In the genomic region with DNA sequence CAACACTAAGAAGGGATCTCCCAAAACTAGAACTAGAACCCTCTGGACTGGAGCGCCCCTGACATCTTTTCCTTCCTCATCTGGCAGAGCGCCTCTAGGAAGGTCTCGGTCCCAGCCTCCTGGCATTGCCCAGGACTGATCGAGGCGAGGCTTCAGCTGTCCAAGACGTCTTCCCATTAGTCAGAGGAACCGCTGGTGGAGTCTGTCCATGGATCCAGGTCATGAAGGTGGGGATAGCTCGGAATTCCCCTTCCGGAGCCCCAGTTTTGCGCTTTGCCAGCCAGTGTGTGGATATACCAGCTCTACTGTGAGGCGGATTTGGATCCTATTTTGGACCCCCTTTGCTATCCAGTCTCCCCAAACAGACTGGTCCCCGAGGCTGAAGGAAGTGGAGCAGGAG, we compare ENCODE assay signal across 14 mouse cellular contexts. TPM values are rescaled to one million over a fixed set of nuclear protein-coding genes. Genes with fewer than 3 reads are reported as not detected.
DNase-seq lines count a peak whose midpoint lies in the region; ATAC-seq lines count a peak whose summit lies in the region.
"Had no signal": no experiment of that assay in that cellular context is flagged by ENCODE, and none has a peak within 500 bp of the region (broad histone marks: within the 10 kb centered on the region; RNA-seq: fewer than 3 reads in every experiment).

No protein-coding gene starts in this region.

- no peak overlapping the region for H3K27ac ChIP-seq in midbrain, embryonic 10.5 days (replicated peaks)
- peak overlapping the region; percentile 88 for H3K27ac ChIP-seq in neural tube, embryonic 14.5 days (ENCODE audit: low read depth, low read length)

- peaks cover 20% of the 10 kb centered on the region for H3K4me1 ChIP-seq in midbrain, embryonic 10.5 days
- H3K4me1 ChIP-seq in neural tube, embryonic 14.5 days (ENCODE audit: control insufficient read depth, insufficient read depth, low read length): peaks cover 1% of the 10 kb centered on the region; the same call in 1 of the 2 replicates

- no peak for ATAC-seq in neural tube, embryonic 14.5 days (ENCODE audit: low read depth)
- ATAC-seq: Patski had no signal

- H3K9me3 ChIP-seq in midbrain, embryonic 10.5 days (replicated peaks): no peaks in the 10 kb centered on the region
- H3K9me3 ChIP-seq in neural tube, embryonic 14.5 days (ENCODE audit: control insufficient read depth, low read length): no peaks in the 10 kb centered on the region

- H3K4me2 ChIP-seq in neural tube, embryonic 14.5 days (ENCODE audit: low read depth, low read length): peak overlapping the region; percentile 50

- DNase-seq in embryo, embryonic 11 days: peak; percentile 32
- DNase-seq in embryo, embryonic 10 days (ENCODE audit: low spot score): no peak
- peak; percentile 11 for DNase-seq in retina, embryonic 14.5 days (ENCODE audit: low spot score)
- DNase-seq in retina, postnatal 1 day: no peak
- peak; percentile 41 for DNase-seq in midbrain, embryonic 10.5 days (ENCODE audit: low spot score)
- DNase-seq in Muller cell, postnatal 12 days (ENCODE audit: inconsistent ontology term): no peak
- no peak for DNase-seq in layer of hippocampus, postnatal 25 days (ENCODE audit: extremely low spot score in 1 of 2, low spot score in 1 of 2)
- DNase-seq: adrenal gland, adult 2 months; heart, postnatal 4 days; lung, adult 18-20 months had no signal

- H3K27me3 ChIP-seq in midbrain, embryonic 10.5 days (ENCODE audit: low read depth, poor library complexity, severe bottlenecking): peaks cover 100% of the 10 kb centered on the region
- H3K27me3 ChIP-seq in neural tube, embryonic 14.5 days (ENCODE audit: control insufficient read depth, insufficient read depth, low read length): peaks cover 32% of the 10 kb centered on the region

- peak overlapping the region; percentile 65; the same call in 1 of the 2 replicates for H3K4me3 ChIP-seq in midbrain, embryonic 10.5 days
- peak overlapping the region; percentile 43 for H3K4me3 ChIP-seq in neural tube, embryonic 14.5 days (ENCODE audit: low read depth, low read length)

- H3K9ac ChIP-seq in neural tube, embryonic 14.5 days (replicated peaks; ENCODE audit: low read depth, low read length): peak overlapping the region; percentile 64

- H3K36me3 ChIP-seq in midbrain, embryonic 10.5 days: no peaks in the 10 kb centered on the region
- H3K36me3 ChIP-seq in neural tube, embryonic 14.5 days (ENCODE audit: control insufficient read depth, insufficient read depth, low read length): no peaks in the 10 kb centered on the region

- 9% methylated on average over 12 of the region's 12 CpGs for WGBS in midbrain, embryonic 10.5 days
- WGBS in neural tube, embryonic 14.5 days: 6% methylated on average over 12 of the region's 12 CpGs

RNA-seq across cellular contexts. Expression of a gene that starts 5.7 kb away (rescaled TPM):
- 56.4 and 57.8 TPM in 2 replicates for polyA plus RNA-seq in midbrain, embryonic 10.5 days (2016; fragmentation: Nextera tagmentation; extraction: Ambion mirVana)
- 44.1 and 47.1 TPM in 2 replicates for polyA plus RNA-seq in neural tube, embryonic 14.5 days (2014; fragmentation: Nextera tagmentation; extraction: Ambion mirVana)
- 10 to 100 TPM; 20.1 to 21.9 TPM for total RNA-seq in layer of hippocampus, postnatal 25 days (2021)

RNA-seq across cellular contexts. Expression of a gene that starts 6.3 kb away (rescaled TPM):
- 5.5 and 19.7 TPM in 2 replicates for polyA plus RNA-seq in midbrain, embryonic 10.5 days (2016; fragmentation: Nextera tagmentation; extraction: Ambion mirVana)
- 47.2 and 48.0 TPM in 2 replicates for polyA plus RNA-seq in neural tube, embryonic 14.5 days (2014; fragmentation: Nextera tagmentation; extraction: Ambion mirVana)
- total RNA-seq in layer of hippocampus, postnatal 25 days (2021): under 1 TPM; 0.42 to 0.45 TPM
- total RNA-seq: adrenal gland, adult 2 months; granulocyte monocyte progenitor cell, adult 5-6 weeks; heart, postnatal 4 days; megakaryocyte progenitor cell, adult 5-6 weeks had no signal
- polyA plus RNA-seq: adrenal gland, adult 2 months had no signal

Comparison
In these comparisons a context has a peak if more than half of its experiments do, and no peak if none do; other contexts are left out.
1. DNase-seq: peak in embryo, embryonic 11 days (single experiment), retina, embryonic 14.5 days (single experiment) and midbrain, embryonic 10.5 days (single experiment); none in embryo, embryonic 10 days (single experiment), retina, postnatal 1 day (single experiment), Muller cell, postnatal 12 days (single experiment) and layer of hippocampus, postnatal 25 days (0 of 2).